22 mouse cellular contexts compared by ENCODE assay signal in genomic region chr2:179086915-179087314, GRCm38 (mm10).
"Had no signal": no experiment of that assay in that cellular context is flagged by ENCODE, and none has a peak within 500 bp of the region (broad histone marks: within the 10 kb centered on the region; RNA-seq: fewer than 3 reads in every experiment).

No protein-coding gene starts in this region.

- DNase-seq: heart, postnatal 10 days; heart, postnatal 14 days; heart, postnatal 36 days; heart, postnatal 4 days; kidney, adult 11 months; kidney, adult 18-20 months; kidney, adult 2 months; kidney, adult 8-10 months; kidney, adult 9 months; kidney, postnatal 10 days; kidney, postnatal 14 days; kidney, postnatal 25 days; kidney, postnatal 36 days; kidney, postnatal 4 days; layer of hippocampus, adult 9-11 months; layer of hippocampus, postnatal 36 days had no signal

- ATAC-seq: hindbrain, embryonic 16.5 days; hindbrain, postnatal 0 days; inflammation-experienced regulatory T-cells, adult 6 months; intestine, embryonic 15.5 days; intestine, embryonic 16.5 days; intestine, postnatal 0 days had no signal
